Mouse (Mus musculus): ENCODE results near the gene Olfr1262.

GRCm38 (mm10) chr2:89977709-89978108 is 22.2 kb upstream of the Olfr1262 start:
- TF ChIP-seq CTCF (IDR thresholded peaks at IDR 0.05; ENCODE audit: low read depth), result no peak
- no peak for TF ChIP-seq EP300 (IDR thresholded peaks at IDR 0.05; ENCODE audit: low read depth)

Data from heart, postnatal 0 days (tissue).